Mouse (Mus musculus) lung, postnatal 0 days (tissue): Measurements from ENCODE around the gene Zfp382. TPM values are rescaled to one million over a fixed set of nuclear protein-coding genes. Genes with fewer than 3 reads are reported as not detected.
A peak's percentile ranks its signal among the peaks of the same experiment; 100 is the strongest.

Source experiments
- ATAC-seq: fragments of 200-750 bp; cut with Nextera tagmentation; 2 replicates; pipeline ENCODE4 v1.8.0; 2017; ENCODE audit warnings: moderate library complexity
- DNase-seq: peaks from one replicate; pipeline ENCODE4 v3.0.0-alpha.2; 2016; ENCODE audit warnings: low spot score
- H3K27ac ChIP-seq: fragments of 300-500 bp; sonication (generic); 2 replicates; pipeline ENCODE4 v1.5.1; 2014; ENCODE audit warnings: antibody characterized with exemption, mild to moderate bottlenecking, low read length, mixed read lengths
- H3K27me3 ChIP-seq: fragments of 300-500 bp; sonication (generic); replicated peaks from 2 replicates; pipeline ENCODE4 v1.6.1; 2014; ENCODE audit warnings: low read length, mixed read lengths; ENCODE audit not compliant: insufficient read depth
- H3K36me3 ChIP-seq: fragments of 300-500 bp; sonication (generic); 2 replicates; pipeline ENCODE4 v1.6.1; 2014; ENCODE audit warnings: low read length, mixed read lengths; ENCODE audit not compliant: insufficient read depth
- H3K4me1 ChIP-seq: fragments of 300-500 bp; sonication (generic); 2 replicates; pipeline ENCODE4 v1.6.1; 2014; ENCODE audit warnings: antibody characterized with exemption, low read depth, low read length, mixed read lengths; ENCODE audit not compliant: insufficient read depth
- H3K4me2 ChIP-seq: fragments of 300-500 bp; sonication (generic); replicated peaks from 2 replicates; pipeline ENCODE4 v1.6.1; 2014; ENCODE audit warnings: low read depth, mild to moderate bottlenecking, low read length, moderate library complexity, mixed read lengths
- H3K4me3 ChIP-seq: fragments of 300-500 bp; sonication (generic); 2 replicates; pipeline ENCODE4 v1.5.1; 2014; ENCODE audit warnings: low read depth, low read length
- H3K9ac ChIP-seq: fragments of 300-500 bp; sonication (generic); replicated peaks from 2 replicates; pipeline ENCODE4 v1.6.1; 2014; ENCODE audit warnings: low read depth, mild to moderate bottlenecking
- H3K9me3 ChIP-seq: fragments of 300-500 bp; sonication (generic); 2 replicates; pipeline ENCODE4 v1.6.1; 2016; ENCODE audit warnings: low read length, mixed read lengths
- CTCF ChIP-seq: IDR thresholded peaks from 2 replicates; pipeline ENCODE4 v1.5.1; 2016; ENCODE audit warnings: antibody characterized with exemption, mild to moderate bottlenecking
- EP300 ChIP-seq: IDR thresholded peaks from 2 replicates; pipeline ENCODE4 v1.6.1; 2016; ENCODE audit warnings: antibody characterized with exemption, mild to moderate bottlenecking, control low read depth
- WGBS: fragments of 180-500 bp; shearing (Covaris S2); extraction: QIAGEN DNeasy Blood & Tissue Kit; methylation state at CpG from one replicate; pipeline ENCODE4 v1.1.7; 2014; 5-methylcytosine and 5-hydroxymethylcytosine counted together
- polyA plus RNA-seq: library from polyadenylated mRNA; unstranded; fragments of >200 nt; fragmentation: Nextera tagmentation; extraction: Ambion mirVana; gene quantifications from 2 replicates; pipeline ENCODE4 v1.2.1, GENCODE M21; 2015

The Zfp382 gene
- polyA plus RNA-seq, result 3.5 and 3.7 TPM in 2 replicates

DNA sequence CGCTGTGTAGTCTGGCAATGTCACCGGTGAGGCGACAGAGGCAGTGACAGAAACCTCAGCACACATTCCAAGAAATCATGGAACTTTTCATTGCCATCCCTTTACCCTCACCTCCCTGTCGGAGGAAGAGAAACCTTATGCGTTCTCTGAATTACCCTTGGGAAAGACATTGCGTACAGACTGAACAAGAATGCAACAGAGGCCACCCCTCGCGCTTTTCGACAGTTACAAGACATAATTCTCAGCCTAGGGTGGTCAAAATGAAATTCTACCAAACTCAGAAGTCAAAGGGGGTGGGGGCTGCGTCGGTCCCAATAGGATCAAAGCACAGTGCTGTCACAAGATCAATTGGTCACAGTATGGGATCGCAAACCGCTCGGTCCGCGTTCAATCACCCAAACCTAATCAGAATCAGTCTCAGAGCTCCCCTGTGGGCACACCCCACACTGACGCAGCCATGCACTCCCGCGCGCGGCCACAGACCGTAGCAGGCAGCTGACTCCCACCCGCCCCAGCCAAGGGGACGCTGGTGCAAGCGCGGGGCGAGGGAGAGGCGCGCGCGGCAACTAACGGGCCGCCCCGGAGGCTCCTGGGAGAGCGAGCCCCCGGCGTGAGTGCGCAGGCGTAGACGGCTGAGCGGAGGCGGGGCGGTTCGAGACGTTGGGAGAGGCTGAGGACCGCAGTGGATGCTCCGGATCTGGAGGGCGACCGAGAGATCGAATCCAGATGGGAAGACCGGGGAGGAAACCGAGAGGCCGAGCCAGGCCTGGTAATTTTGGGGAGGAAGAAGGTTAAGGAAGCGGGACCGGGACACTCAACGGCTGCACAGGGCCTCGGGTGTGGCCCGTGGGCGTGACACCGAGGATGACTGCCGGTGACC, at the start of gene Zfp382:
TSS of gene Zfp382 (plus strand) at position 635 of the 880 bp plus-strand sequence.
- Histone ChIP-seq H3K27ac (0 out of 2 replicates have a peak within 1 kb of the TSS, but pooled peaks have one; percentile 1), H3K4me1 (no peaks in the 10 kb centered on the region), H3K27me3 (no peaks in the 10 kb centered on the region), H3K4me3 (peak within 1 kb of the TSS; percentile 66), H3K9ac (peak within 1 kb of the TSS; percentile 48), H3K9me3 (no peaks in the 10 kb centered on the region), H3K36me3 (no peaks in the 10 kb centered on the region), H3K4me2 (peak within 1 kb of the TSS; percentile 86)
- DNase-seq (peak; percentile 92), ATAC-seq (peak; percentile 98)
- TF ChIP-seq CTCF (0 out of 2 replicates have a peak, but pooled peaks have one; percentile 20), EP300 (no peak)
- under 1% methylated on average over 60 of the region's 61 CpGs for WGBS

DNA sequence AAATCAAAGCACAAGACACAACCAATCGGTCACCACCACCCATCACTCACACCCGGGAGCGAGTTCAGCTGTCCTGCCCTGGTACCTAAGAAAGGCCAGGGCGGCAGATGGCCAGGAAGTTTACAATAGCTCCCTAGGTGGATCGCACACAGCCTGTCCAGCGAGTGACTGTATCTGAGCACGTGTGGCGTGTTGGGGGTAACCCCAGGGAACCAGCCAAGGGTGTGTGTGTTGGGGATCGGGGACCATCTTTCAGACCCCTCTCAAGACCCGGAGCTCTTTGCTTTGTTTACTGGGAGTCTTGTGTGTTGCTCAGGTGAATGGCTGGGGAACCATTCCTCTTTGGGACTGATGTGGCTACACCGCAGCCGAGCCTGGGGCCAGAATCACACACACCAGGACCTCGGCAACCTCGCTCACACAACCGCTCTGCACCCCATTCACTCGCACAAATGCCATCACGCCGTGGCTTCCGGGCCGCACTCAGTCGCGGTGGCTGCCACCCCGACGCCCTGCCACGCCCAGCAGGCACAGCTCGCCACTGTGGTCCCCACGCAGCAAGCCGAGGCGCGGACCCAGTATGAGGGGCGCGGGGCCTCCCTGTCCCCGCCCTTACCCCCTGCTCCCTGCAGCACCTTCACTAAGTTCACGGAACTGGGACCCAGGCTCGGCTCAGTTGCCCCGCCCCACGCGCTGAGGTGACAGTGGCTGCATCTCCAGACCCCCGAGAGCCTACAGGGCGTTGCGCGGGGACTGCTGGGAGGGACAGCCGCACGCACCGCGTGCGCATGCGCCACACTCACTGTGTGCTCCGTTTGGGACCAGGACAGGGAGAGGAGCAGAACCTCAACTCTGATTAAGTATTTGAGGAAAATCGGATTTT, 49.4 kb upstream of the Zfp382 start, which contains the start of gene Zfp82:
TSS of gene Zfp82 (minus strand) at position 755 of the 883 bp plus-strand sequence.
- peak within 1 kb of the TSS; percentile 44 for H3K9ac ChIP-seq
- no peaks in the 10 kb centered on the region for H3K9me3 ChIP-seq
- DNase-seq, result peak; percentile 87
- no peaks in the 10 kb centered on the region for H3K27me3 ChIP-seq
- TF ChIP-seq CTCF (no peak), EP300 (no peak)
- no peaks in the 10 kb centered on the region for H3K36me3 ChIP-seq
- under 1% methylated on average over 45 of the region's 50 CpGs for WGBS
- no peaks in the 10 kb centered on the region for H3K4me1 ChIP-seq
- peak; percentile 90 for ATAC-seq
- H3K4me3 ChIP-seq, result peak within 1 kb of the TSS; percentile 68
- H3K27ac ChIP-seq, result no peak within 1 kb of the TSS
- peak within 1 kb of the TSS; percentile 96 for H3K4me2 ChIP-seq

DNA sequence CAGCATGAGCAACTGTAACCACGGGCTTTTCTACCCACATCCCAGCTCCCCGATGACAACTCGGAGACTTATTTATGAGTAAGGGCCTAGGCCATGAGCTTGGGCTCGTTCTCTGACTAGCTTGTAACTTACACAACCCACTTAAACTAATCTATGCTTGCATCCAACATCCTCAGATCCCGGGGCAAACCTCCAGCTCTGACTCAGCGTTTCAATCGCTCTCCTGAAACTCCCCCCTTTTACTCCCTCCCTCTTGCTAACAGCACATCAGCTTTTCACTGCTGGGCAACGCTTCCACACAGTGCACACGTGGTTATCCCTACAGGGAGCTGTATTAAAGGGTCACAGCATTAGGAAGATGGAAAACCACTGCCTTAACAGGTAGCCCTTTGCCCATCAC, 35.2 kb upstream of the Zfp382 start:
- no peak overlapping the region for H3K4me3 ChIP-seq
- no peaks in the 10 kb centered on the region for H3K27me3 ChIP-seq
- 0 out of 2 replicates have a peak, but pooled peaks cover 3% of the 10 kb centered on the region for H3K4me1 ChIP-seq
- H3K36me3 ChIP-seq, result no peaks in the 10 kb centered on the region; the same call in 1 of the 2 replicates
- H3K9me3 ChIP-seq, result no peaks in the 10 kb centered on the region
- DNase-seq (no peak), ATAC-seq (no peak)
- no peak overlapping the region for H3K9ac ChIP-seq
- H3K4me2 ChIP-seq, result no peak overlapping the region
- TF ChIP-seq EP300 (no peak), CTCF (no peak)
- WGBS, result 83% methylated on average over 9 of the region's 9 CpGs
- no peak overlapping the region for H3K27ac ChIP-seq

DNA sequence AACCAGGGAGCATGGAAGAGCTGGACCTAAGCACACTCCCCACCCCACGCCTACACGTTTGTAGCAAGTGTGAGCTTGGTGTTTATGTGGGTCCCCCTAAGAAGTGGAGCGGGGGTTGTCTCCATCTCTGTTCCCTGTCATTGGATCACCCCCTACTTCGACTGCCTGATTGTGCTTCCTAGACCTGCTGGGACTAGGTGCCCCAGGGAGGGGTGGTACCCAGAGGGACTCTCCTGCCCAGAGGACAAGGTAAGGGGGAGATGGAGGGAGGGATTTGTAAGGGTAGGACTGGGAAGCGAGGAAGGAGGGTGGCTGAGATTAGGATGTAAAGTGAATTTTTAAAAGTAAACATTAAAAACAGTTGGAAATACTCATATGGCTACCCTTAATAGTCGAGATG, 32.3 kb upstream of the Zfp382 start:
- H3K4me2 ChIP-seq, result peak overlapping the region; percentile 81
- H3K27ac ChIP-seq, result no peak overlapping the region
- H3K9me3 ChIP-seq, result no peaks in the 10 kb centered on the region
- 0 out of 2 replicates have a peak, but pooled peaks cover 3% of the 10 kb centered on the region for H3K4me1 ChIP-seq
- 18% methylated on average over 6 of the region's 6 CpGs for WGBS
- no peaks in the 10 kb centered on the region; the same call in 1 of the 2 replicates for H3K36me3 ChIP-seq
- H3K27me3 ChIP-seq, result no peaks in the 10 kb centered on the region
- H3K9ac ChIP-seq, result peak overlapping the region; percentile 46
- TF ChIP-seq EP300, result no peak
- no peak for TF ChIP-seq CTCF
- no peak for ATAC-seq
- peak overlapping the region; percentile 54; the same call in 1 of the 2 replicates for H3K4me3 ChIP-seq
- DNase-seq, result no peak

DNA sequence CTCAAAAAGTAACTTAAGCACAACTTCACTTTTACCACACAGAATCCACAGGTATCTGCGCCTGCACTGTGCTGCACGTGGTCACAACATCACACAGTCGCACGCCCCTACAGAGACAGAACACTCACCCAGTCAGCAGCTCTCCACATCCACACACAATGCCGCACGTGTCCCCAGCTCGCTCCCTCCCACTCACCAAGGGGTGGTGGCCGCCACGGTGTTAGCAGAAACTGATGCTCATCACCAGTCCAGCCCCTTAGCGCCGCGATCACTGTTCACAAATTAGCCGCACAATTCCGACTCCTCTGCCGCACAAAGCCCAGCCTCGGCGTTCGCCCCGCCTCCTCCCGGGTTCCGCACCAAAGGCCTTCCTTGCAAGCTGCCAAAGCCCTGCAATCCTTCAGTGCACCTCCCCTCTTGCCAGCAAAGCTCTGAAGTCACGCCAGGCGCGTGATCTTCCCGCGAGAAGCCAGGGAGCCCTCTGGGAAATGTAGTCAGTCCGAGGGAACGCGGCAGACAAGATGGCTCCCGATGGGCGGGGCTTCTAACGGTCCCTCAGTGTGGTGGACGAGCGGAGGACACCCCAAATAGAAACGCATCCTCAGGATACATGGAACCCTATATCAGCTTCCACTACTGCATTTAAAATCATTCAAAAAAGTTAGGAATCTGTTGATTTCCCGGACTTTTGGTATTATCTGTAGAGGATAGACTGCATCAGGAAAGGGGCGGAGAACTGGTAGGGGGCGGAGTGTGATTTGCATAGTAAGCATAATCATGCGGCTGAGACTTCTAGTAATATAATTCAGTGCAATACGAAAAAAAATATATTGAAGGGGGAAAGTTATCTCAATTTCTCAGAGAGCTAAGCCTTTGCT, 31.4 kb upstream of the Zfp382 start, which contains the start of the genes Gm26920 and Zfp566:
TSS of gene Gm26920 (minus strand) at position 319 of the 878 bp plus-strand sequence.
TSS of gene Zfp566 (minus strand) at position 436 of the 878 bp plus-strand sequence.
- under 1% methylated on average over 40 of the region's 40 CpGs for WGBS
- Histone ChIP-seq H3K9me3 (no peaks in the 10 kb centered on the region), H3K27me3 (no peaks in the 10 kb centered on the region), H3K4me3 (peak within 1 kb of the TSS; percentile 54), H3K9ac (peak within 1 kb of the TSS; percentile 46), H3K4me2 (peak within 1 kb of the TSS; percentile 81), H3K36me3 (no peaks in the 10 kb centered on the region; the same call in 1 of the 2 replicates), H3K4me1 (0 out of 2 replicates have a peak, but pooled peaks cover 3% of the 10 kb centered on the region), H3K27ac (peak within 1 kb of the TSS; percentile 54)
- peak; percentile 93 for ATAC-seq
- TF ChIP-seq CTCF, result peak; percentile 9; the same call in 1 of the 2 replicates
- peak; percentile 81; the same call in 1 of the 2 replicates for TF ChIP-seq EP300
- peak; percentile 99 for DNase-seq
